Mouse (Mus musculus) liver, postnatal 0 days (tissue): ENCODE data around the gene St3gal5.

Source experiments
- CTCF ChIP-seq: sonication (generic); IDR thresholded peaks from 2 replicates; pipeline ENCODE4 v1.5.1; 2016; ENCODE audit warnings: antibody characterized with exemption, low read depth
- EP300 ChIP-seq: IDR thresholded peaks from 2 replicates; pipeline ENCODE4 v1.6.1; 2016; ENCODE audit warnings: antibody characterized with exemption, low read depth, mild to moderate bottlenecking

GRCm38 (mm10) chr6:72102066-72102465 is 4.7 kb downstream of the St3gal5 start:
- TF ChIP-seq CTCF: no peak
- peak; percentile 100 for TF ChIP-seq EP300
